Mouse (Mus musculus) bone marrow macrophage, adult 2 months (primary cell): ENCODE measurements at regions not wholly inside any gene's neighbourhood (a gene's known extent, or its start where the extent isn't known, plus 50 kb on each side); places are given as distances from the start of the nearest gene placed in this dataset.
A peak's percentile ranks its signal among the peaks of the same experiment; 100 is the strongest.

Experiments
- H3K27ac ChIP-seq: 2 replicates; pipeline ENCODE4 v1.5.1; 2012; ENCODE audit warnings: low read depth, low read length; ENCODE audit not compliant: insufficient read depth
- H3K4me1 ChIP-seq: 2 replicates; pipeline ENCODE4 v1.6.1; 2012; ENCODE audit warnings: low read length; ENCODE audit not compliant: control insufficient read depth, insufficient read depth
- H3K4me3 ChIP-seq: 2 replicates; pipeline ENCODE4 v1.5.1; 2012; ENCODE audit warnings: mild to moderate bottlenecking, low read length, moderate library complexity; ENCODE audit not compliant: insufficient read depth
- CTCF ChIP-seq: IDR thresholded peaks from 2 replicates; pipeline ENCODE4 v1.5.1; 2012; ENCODE audit warnings: low read depth, mild to moderate bottlenecking, low read length, moderate library complexity
- POLR2A ChIP-seq: IDR thresholded peaks from 2 replicates; pipeline ENCODE4 v1.6.1; 2012; ENCODE audit warnings: mild to moderate bottlenecking, low read depth, low read length, borderline replicate concordance

DNA sequence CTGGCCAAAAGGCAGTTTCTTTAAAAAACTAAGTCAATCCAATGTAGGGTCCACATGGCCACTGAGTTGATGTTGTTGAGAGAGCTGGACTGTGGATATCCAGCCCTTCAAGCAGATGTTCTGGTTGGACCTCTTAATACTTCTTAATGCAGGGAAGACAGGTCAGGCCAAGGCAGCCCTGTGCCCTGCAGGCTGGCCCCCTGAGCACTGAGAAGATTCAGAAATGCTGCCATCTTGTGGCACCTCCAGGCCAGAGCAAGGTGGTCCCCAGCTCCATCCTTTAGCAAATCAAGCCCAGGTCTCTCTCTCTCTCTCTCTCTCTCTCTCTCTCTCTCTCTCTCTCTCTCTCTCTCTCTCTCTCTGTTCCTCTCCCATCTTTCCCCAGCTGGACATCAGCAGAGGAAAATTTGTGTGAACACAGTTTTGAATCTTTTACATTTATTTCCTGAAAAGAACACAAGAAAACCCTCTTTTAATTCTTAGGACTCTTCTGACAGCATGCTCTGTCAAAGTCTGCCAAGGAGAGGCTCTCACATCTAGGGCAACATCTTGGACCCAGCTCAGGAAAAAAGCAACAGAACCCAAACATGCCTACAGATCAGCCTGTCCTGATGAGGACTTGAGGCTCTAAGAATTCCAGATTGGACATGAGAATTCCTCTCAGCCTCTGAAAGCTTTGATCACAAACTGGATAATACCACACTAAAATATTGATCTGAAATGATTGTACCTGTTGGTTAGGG is 85.0 kb upstream of the Habp2 start:
- Histone ChIP-seq H3K4me1 (no peaks in the 10 kb centered on the region), H3K27ac (no peak overlapping the region), H3K4me3 (no peak overlapping the region)
- TF ChIP-seq POLR2A (no peak), CTCF (peak; percentile 51)

DNA sequence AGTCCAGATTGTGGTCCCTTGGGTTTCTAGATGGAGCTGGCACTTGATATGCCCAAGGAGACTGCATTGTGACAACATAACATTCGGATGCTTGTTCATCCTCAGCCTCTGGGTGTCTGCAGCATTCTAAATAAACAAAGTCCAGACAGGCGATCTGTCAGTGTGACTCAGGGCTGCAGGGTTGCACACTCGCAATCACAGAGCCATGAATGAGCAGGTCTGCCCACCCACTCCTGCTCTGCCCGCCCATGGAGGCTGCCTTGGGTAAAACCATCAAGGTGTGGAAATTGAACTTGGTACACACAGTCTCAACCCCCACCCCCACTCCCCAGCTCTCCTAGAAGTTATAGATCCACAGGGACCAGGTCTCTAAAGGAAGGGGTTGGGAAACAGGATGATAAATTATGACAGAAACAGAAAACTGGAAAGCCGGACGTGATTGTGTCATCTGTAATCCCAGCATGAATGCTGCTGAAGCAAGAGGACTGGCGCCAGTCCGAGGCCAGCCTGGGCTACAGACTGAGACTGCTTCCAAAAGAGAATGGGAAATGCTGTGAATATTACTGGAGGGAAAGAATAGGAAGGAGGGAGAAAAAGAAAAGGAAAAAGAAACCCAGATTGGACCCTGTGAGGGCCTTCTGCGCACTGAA is 84.3 kb upstream of the Habp2 start:
- Histone ChIP-seq H3K4me3 (no peak overlapping the region), H3K27ac (no peak overlapping the region), H3K4me1 (no peaks in the 10 kb centered on the region)
- TF ChIP-seq CTCF: no peak
- TF ChIP-seq POLR2A: no peak

DNA sequence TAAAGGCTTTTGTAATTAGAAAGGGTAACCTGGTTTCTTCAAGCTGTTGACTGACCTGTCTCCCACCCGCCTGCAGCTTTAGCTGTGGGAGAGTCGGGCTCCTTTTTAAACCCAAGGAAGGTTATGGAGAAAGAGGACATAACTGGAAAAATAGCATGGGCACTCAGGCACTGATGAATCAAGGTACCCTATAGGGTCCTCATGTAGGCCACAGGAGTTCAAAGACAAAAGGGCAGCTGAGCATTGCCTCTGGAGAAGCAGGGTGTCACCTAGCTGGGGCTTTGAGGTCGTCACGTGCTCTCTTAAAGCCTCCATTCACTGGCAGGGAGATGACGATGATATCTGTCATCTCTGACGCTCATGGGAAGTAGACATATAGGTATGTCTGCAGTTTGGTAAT is 68.4 kb upstream of the Habp2 start:
- no peak overlapping the region for H3K4me3 ChIP-seq
- H3K4me1 ChIP-seq: no peaks in the 10 kb centered on the region
- H3K27ac ChIP-seq: no peak overlapping the region
- TF ChIP-seq CTCF: no peak
- TF ChIP-seq POLR2A: no peak

DNA sequence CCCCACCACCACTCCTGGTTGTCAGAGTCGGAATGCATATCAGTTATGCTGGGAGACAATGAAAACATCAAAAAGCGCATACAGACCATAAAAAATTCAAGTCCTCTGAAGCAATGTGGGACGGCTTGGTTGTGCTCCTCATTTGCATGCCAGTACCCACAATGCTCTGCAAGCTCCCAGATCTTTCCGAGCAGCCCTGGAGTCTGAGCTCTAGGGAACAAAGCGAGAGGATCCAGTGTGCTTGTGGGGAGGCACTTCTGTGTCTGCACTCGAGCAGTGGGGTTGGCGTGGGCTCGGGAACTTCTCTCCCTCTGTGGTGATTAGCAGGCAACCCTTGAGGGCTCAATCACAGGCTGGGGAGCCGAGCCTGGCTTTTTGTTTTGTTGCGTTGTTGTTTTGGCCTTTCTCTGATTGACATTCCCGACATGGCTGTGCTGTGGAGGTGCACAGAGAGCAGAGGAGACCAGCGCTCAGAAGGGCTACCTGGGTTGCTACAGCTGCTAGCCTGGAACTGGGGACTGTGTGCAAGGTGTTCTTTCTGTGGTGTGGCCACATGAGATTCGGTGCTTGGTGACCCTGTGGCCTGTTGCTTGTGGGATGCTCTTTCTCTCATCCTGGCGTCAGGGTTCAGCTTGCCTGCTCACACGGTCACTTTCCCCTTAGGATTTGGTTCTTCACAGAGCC is 66.1 kb upstream of the Habp2 start:
- no peak for TF ChIP-seq POLR2A
- TF ChIP-seq CTCF: no peak
- H3K27ac ChIP-seq: no peak overlapping the region
- no peak overlapping the region for H3K4me3 ChIP-seq
- H3K4me1 ChIP-seq: no peaks in the 10 kb centered on the region

DNA sequence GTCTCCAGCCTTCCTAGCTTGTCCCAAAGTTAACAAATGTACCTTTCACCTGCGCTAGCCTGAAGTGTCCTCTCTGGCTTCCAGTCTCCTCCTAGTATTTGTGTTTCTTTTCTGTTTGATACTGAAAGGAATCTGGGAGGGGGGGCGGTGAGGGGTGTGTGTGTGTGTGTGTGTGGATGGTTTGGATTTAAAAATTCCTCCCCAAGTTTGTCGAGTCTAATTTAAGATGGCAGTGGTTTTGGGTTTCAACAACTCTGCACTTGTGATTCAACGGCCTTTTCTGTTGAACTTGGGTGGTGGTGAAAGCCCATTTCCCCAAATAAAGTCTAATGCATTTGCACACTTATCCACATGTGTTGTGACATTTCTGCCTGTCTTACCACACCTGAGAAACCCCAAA is 64.4 kb upstream of the Habp2 start:
- Histone ChIP-seq H3K27ac (no peak overlapping the region), H3K4me3 (no peak overlapping the region), H3K4me1 (no peaks in the 10 kb centered on the region)
- TF ChIP-seq CTCF (no peak), POLR2A (no peak)

DNA sequence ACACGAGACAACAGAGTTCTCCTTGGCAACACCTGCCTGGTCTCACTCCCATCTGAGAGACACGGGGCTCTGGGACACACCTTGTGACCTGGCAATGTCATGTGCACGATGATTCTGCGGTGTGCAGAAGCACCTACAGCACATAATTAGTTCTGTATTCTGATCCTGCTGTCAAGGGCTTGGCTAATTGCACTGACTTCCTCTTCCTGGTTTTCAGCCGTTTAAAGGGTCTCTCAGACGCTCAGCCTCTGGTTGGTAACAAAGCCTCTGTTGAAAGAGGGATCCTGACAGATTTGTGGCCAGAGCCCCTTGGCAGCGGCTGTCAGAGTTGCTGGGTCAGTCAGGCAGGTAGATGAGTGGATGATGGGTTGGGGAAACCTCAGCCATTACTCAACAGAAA is 61.9 kb upstream of the Habp2 start:
- no peak overlapping the region for H3K4me3 ChIP-seq
- H3K27ac ChIP-seq: no peak overlapping the region
- no peak for TF ChIP-seq POLR2A
- TF ChIP-seq CTCF: no peak
- H3K4me1 ChIP-seq: no peaks in the 10 kb centered on the region

DNA sequence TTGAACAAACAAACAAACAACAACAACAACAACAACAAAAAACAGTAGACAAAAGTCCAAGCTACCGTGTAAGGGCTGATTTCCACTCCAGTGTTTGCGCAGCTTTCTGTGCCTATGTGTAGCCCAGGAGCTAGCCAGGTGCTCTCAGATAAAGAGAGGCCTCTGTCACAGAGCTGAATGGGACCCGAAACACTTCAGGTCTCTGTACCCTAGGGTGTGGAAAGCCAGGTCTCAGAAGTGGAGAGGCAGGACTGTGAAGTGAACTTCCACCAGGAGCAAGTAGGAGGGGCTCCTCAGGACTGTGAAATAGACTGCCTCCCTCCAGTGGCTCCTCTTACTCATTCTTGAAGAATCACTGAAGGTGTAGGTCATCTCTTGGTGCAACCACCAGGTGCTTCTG is 61.4 kb upstream of the Habp2 start:
- H3K27ac ChIP-seq: no peak overlapping the region
- TF ChIP-seq POLR2A (no peak), CTCF (no peak)
- no peak overlapping the region for H3K4me3 ChIP-seq
- no peaks in the 10 kb centered on the region for H3K4me1 ChIP-seq

DNA sequence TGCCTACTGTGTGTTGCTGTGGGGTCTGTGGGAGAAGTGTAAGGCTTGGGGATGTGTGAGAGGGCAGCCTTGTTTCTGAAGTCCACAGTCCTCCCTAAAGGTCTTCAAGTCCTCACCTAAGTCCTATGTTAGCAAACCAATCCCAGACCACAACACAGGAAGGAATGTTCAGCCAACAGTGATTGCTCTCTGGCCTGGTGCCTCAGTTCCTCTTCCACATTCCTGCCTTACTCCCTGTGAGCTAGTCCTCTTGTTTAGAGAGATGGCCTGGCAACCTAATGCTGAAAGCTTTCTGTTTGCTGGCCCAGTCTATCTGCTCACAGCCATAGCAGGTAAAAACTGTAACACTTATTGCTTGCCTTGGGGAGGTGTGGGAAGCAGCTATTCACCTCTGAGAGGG is 58.4 kb upstream of the Habp2 start:
- TF ChIP-seq CTCF: no peak
- TF ChIP-seq POLR2A: no peak
- Histone ChIP-seq H3K4me1 (no peaks in the 10 kb centered on the region), H3K27ac (no peak overlapping the region), H3K4me3 (no peak overlapping the region)

DNA sequence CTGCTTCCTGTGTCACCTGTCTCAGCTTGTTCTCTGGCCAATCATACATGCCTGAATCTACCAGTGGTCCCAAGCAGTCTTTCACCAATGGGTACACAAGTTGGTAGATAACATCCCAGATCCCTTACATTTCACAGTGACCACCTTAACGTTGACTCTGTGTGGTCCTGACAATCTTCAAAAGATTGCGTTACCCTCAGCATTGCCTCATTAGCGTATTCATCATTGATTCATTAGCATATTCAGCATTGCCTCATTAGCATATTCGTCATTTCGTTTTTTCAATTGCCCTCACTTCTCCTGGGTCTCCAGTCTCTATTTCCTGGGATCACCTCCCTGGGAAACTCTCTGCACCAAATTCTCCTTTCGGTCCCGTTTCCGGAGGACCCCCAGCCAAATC is 55.5 kb upstream of the Habp2 start:
- no peak for TF ChIP-seq POLR2A
- no peak for TF ChIP-seq CTCF
- Histone ChIP-seq H3K27ac (no peak overlapping the region), H3K4me3 (no peak overlapping the region), H3K4me1 (no peaks in the 10 kb centered on the region)

DNA sequence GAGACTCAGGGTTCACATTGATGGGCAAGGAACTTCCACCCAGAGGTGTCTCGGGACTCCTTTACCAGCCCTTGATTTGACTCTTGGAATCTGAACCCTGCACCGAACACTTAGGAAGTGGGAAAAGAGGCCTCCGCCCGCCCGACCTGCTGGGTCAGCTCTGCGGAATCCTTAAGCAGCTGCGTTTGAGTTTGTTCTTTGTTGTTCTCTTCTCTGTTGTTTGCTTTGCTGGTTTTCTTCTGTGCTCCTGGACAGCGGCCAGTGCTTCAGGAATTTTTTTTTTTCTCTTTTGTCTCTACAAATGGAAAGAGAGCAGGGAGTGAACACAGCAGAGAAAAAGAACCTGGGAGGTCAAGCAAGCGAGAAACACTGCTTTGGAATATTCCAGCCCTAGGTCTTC is 55.1 kb upstream of the Habp2 start:
- Histone ChIP-seq H3K27ac (no peak overlapping the region), H3K4me3 (no peak overlapping the region), H3K4me1 (no peaks in the 10 kb centered on the region)
- TF ChIP-seq CTCF (no peak), POLR2A (no peak)
